Mouse (Mus musculus) liver, postnatal 0 days (tissue): Measurements from ENCODE around the gene Npepps.

Experiments used
- CTCF ChIP-seq: sonication (generic); IDR thresholded peaks from 2 replicates; pipeline ENCODE4 v1.5.1; 2016; ENCODE audit warnings: antibody characterized with exemption, low read depth
- EP300 ChIP-seq: IDR thresholded peaks from 2 replicates; pipeline ENCODE4 v1.6.1; 2016; ENCODE audit warnings: antibody characterized with exemption, low read depth, mild to moderate bottlenecking

DNA sequence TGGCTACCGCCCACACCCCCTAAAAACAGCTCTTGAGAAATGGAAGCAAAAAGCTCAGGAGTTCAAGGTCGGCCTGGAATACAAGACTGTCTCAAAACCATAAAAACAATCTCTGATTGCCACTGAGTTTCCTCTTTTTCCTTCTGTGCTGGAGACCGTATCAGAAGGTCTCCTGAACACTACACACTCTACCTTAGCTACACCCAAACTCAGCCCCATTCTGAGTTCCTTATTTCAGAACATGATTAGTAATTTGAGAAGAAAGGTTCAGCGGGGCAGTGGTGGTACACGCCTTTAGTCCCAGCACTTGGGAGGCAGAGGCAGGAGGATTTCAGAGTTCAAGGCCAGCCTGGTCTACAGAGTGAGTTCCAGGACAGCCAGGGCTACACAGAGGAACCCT, 99.4 kb downstream of the Npepps start:
- TF ChIP-seq CTCF (no peak), EP300 (no peak)
